Mouse (Mus musculus) midbrain, embryonic 15.5 days (tissue): ENCODE measurements around the gene Tmem219. TPM values are rescaled to one million over a fixed set of nuclear protein-coding genes. Genes with fewer than 3 reads are reported as not detected.

Experiments used
- ATAC-seq: fragments of 200-750 bp; cut with Nextera tagmentation; replicated peaks from 2 replicates; pipeline ENCODE4 v1.8.0; 2017; ENCODE audit warnings: moderate TSS enrichment
- H3K27ac ChIP-seq: fragments of 300-500 bp; sonication (generic); 2 replicates; pipeline ENCODE4 v1.5.1; 2015; ENCODE audit warnings: mild to moderate bottlenecking, inconsistent platforms
- H3K27me3 ChIP-seq: fragments of 300-500 bp; sonication (generic); replicated peaks from 2 replicates; pipeline ENCODE4 v1.6.1; 2015; ENCODE audit warnings: inconsistent platforms
- H3K36me3 ChIP-seq: fragments of 300-500 bp; sonication (generic); replicated peaks from 2 replicates; pipeline ENCODE4 v1.6.1; 2015; ENCODE audit warnings: inconsistent platforms
- H3K4me1 ChIP-seq: fragments of 300-500 bp; sonication (generic); 2 replicates; pipeline ENCODE4 v1.6.1; 2015; ENCODE audit warnings: inconsistent platforms
- H3K4me2 ChIP-seq: fragments of 300-500 bp; sonication (generic); 2 replicates; pipeline ENCODE4 v1.6.1; 2015; ENCODE audit warnings: inconsistent platforms, mild to moderate bottlenecking, moderate library complexity
- H3K4me3 ChIP-seq: fragments of 300-500 bp; sonication (generic); 2 replicates; pipeline ENCODE4 v1.5.1; 2015; ENCODE audit warnings: mild to moderate bottlenecking, inconsistent platforms
- H3K9ac ChIP-seq: fragments of 300-500 bp; sonication (generic); 2 replicates; pipeline ENCODE4 v1.6.1; 2015; ENCODE audit warnings: mild to moderate bottlenecking, inconsistent platforms
- H3K9me3 ChIP-seq: fragments of 300-500 bp; sonication (generic); 2 replicates; pipeline ENCODE4 v1.6.1; 2016; ENCODE audit warnings: inconsistent platforms
- WGBS: fragments of 180-500 bp; shearing (Covaris S2); methylation state at CpG from one replicate; pipeline ENCODE4 v1.1.7; 2015; ENCODE audit warnings: mixed read lengths; 5-methylcytosine and 5-hydroxymethylcytosine counted together
- polyA plus RNA-seq: library from polyadenylated mRNA; unstranded; fragments of >200 nt; fragmentation: Nextera tagmentation; extraction: Ambion mirVana; gene quantifications from 2 replicates; pipeline ENCODE4 v1.2.1, GENCODE M21; 2015

Tmem219 gene
- 33.2 and 36.1 TPM in 2 replicates for polyA plus RNA-seq

DNA sequence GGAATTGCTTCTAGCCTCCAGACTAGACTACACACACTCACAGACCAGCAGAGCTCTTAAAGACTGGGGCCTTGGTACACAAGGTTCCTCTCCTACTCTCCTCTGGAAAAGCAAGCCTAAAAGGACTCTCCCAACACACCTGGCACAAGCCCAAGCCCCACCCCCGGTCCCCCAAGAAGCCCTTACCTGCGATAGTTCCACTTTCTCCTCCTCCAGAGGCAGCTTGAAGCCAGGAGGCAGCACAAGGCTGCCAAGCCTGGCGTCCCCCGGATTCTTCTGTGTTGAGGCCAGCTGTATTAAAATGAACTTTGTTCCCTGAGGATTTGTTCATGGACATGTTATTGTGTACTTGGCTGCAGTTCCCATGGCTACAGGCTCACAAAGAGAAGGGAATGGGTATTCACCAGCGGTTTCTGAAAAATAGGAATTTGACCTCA is at the start of gene Tmem219:
TSS of gene Tmem219 (minus strand) at position 294 of the 437 bp plus-strand sequence.
- peak within 1 kb of the TSS; percentile 10 for H3K4me2 ChIP-seq
- no peak within 1 kb of the TSS for H3K4me3 ChIP-seq
- ATAC-seq, result no peak
- peak within 1 kb of the TSS; percentile 56 for H3K27ac ChIP-seq
- 11% methylated on average over 5 of the region's 5 CpGs for WGBS
- no peaks in the 10 kb centered on the region for H3K9me3 ChIP-seq
- peaks cover 10% of the 10 kb centered on the region for H3K4me1 ChIP-seq
- H3K9ac ChIP-seq, result peak within 1 kb of the TSS; percentile 3; the same call in 1 of the 2 replicates
- H3K27me3 ChIP-seq, result no peaks in the 10 kb centered on the region
- no peaks in the 10 kb centered on the region for H3K36me3 ChIP-seq

DNA sequence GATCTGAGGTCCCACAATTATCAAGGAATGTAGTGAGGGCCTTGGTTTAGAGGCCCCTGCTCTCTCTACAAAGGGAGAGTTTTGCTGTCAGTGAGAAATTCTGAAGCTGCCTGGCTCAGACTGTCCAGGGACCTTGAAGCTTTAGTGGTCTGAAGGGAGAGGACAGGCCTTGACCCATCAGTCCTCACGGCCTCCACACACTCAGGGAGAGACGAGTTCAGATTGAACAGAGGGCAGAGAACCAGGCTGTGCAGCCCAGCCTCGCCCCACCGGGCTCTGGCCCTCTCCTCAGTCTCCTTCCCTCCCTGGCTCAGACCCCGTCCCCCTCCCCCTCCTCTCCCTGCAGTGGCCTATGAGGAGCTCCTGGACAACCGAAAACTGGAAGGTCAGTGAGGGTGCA is 44.6 kb upstream of the Tmem219 start:
- Histone ChIP-seq H3K36me3 (peaks cover 58% of the 10 kb centered on the region), H3K27ac (no peak overlapping the region), H3K9ac (no peak overlapping the region), H3K4me3 (no peak overlapping the region), H3K27me3 (peaks cover 2% of the 10 kb centered on the region; the same call in 1 of the 2 replicates), H3K4me1 (no peaks in the 10 kb centered on the region), H3K4me2 (no peak overlapping the region), H3K9me3 (no peaks in the 10 kb centered on the region)
- WGBS, result 47% methylated on average over 6 of the region's 6 CpGs
- ATAC-seq, result no peak

DNA sequence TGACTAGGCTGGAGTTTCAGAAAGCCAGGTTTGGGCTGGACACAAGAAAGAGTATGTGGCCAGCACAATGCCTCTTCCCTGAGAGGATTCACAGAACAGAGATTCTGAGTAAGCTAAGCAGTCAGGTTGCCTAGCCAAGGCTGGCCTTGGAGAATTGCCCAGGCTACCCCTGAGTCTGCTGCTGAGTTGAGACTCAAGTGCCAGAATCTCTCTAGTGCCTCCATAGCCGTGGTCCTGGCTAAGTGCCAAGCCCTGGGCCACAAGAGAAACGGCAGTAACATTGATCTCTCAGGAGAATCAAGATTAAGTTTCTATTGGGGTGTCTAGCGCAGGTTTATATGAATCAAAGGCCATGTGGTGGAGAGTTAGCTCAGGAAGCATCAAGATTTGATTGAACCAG is 42.9 kb upstream of the Tmem219 start:
- Histone ChIP-seq H3K36me3 (peaks cover 60% of the 10 kb centered on the region), H3K9ac (no peak overlapping the region), H3K27me3 (peaks cover 10% of the 10 kb centered on the region), H3K9me3 (no peaks in the 10 kb centered on the region), H3K4me3 (no peak overlapping the region), H3K27ac (no peak overlapping the region), H3K4me2 (no peak overlapping the region), H3K4me1 (no peaks in the 10 kb centered on the region)
- WGBS, result 62% methylated on average over 3 of the region's 3 CpGs
- ATAC-seq, result no peak

DNA sequence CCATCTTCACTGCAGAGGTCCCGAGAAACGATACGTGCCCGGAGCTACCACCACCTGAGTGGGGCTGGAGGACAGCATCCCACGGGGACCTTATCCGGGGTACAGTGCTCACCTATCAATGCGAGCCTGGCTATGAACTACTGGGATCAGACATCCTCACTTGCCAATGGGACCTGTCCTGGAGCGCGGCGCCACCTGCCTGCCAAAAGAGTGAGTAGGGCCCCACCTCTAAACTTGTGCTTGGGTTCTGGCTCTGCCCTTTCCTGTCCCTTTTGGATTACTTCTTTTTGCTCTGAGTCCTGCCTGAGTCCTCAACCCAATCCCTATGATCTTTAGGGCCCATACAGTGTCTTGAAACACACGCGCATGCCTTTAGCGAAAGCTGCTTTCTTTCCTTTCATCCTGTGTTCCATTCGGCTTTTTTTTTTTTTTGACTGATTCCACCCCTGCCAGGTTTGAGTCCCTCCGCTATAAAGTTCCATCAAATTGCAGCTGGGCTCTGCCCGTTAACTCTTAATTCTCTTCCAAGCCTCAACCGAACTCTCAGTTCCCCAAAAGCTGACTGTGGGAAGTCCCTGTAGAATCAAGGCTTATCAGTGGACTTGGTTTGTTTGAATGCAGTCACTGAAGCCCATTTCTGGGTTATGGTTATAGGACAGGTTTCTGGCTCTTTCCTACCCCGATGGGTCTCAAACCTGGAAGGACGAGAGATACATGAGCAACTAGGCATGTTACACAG is 41.0 kb upstream of the Tmem219 start:
- no peak overlapping the region for H3K4me3 ChIP-seq
- peaks cover 10% of the 10 kb centered on the region for H3K27me3 ChIP-seq
- H3K4me1 ChIP-seq, result no peaks in the 10 kb centered on the region
- no peak overlapping the region for H3K27ac ChIP-seq
- no peak overlapping the region for H3K4me2 ChIP-seq
- H3K9me3 ChIP-seq, result no peaks in the 10 kb centered on the region
- peaks cover 57% of the 10 kb centered on the region for H3K36me3 ChIP-seq
- no peak for ATAC-seq
- WGBS, result 29% methylated on average over 19 of the region's 19 CpGs
- H3K9ac ChIP-seq, result no peak overlapping the region

DNA sequence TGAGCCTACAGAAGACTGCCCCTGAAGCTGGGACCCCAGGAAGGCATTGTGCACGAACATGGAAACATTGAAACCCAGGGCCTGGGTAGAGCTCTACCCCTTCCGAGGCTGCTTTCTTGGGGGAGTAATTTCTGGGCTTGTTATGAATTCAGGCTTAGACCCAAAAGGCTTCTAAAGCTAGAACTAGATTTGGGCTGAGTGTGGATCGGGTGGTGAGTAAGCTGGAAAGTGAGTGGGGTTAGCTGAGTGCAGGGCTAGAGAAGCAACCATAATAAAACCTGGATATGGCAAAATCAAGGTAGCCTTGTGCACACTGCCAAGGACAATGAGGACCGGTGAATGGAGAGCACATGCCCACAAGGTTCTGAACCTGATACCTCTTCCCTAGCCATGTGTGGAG is 39.2 kb upstream of the Tmem219 start:
- no peak overlapping the region for H3K4me3 ChIP-seq
- H3K4me2 ChIP-seq, result no peak overlapping the region
- H3K36me3 ChIP-seq, result peaks cover 55% of the 10 kb centered on the region
- no peak for ATAC-seq
- no peak overlapping the region for H3K9ac ChIP-seq
- 85% methylated on average over 4 of the region's 4 CpGs for whole genome bisulfite sequencing
- no peaks in the 10 kb centered on the region for H3K9me3 ChIP-seq
- H3K27me3 ChIP-seq, result peaks cover 10% of the 10 kb centered on the region
- H3K27ac ChIP-seq, result no peak overlapping the region
- H3K4me1 ChIP-seq, result no peaks in the 10 kb centered on the region

DNA sequence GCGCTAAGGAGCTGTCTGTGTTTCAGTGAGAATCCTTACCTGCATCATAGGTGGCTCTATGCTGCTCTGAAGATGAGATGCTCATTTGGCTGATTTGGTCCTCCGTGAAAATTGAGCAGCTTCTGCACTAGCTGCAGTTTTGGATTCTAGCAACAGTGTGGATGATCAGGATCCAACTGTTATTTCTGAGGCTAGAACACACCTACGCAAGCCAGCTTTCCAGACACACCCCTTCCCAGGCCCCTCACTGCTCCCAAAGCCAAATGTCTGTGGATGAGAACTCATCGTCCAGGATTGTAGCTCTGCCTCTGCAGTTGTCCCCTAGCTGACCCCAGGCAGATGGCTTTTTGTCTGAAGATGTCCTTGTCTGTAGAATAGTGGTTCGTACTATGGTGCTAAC is 38.4 kb upstream of the Tmem219 start:
- H3K4me3 ChIP-seq, result no peak overlapping the region
- WGBS, result 90% methylated on average over 5 of the region's 5 CpGs
- no peaks in the 10 kb centered on the region for H3K9me3 ChIP-seq
- H3K4me1 ChIP-seq, result no peaks in the 10 kb centered on the region
- peaks cover 10% of the 10 kb centered on the region for H3K27me3 ChIP-seq
- H3K27ac ChIP-seq, result no peak overlapping the region
- no peak overlapping the region for H3K4me2 ChIP-seq
- no peak overlapping the region for H3K9ac ChIP-seq
- no peak for ATAC-seq
- H3K36me3 ChIP-seq, result peaks cover 50% of the 10 kb centered on the region

DNA sequence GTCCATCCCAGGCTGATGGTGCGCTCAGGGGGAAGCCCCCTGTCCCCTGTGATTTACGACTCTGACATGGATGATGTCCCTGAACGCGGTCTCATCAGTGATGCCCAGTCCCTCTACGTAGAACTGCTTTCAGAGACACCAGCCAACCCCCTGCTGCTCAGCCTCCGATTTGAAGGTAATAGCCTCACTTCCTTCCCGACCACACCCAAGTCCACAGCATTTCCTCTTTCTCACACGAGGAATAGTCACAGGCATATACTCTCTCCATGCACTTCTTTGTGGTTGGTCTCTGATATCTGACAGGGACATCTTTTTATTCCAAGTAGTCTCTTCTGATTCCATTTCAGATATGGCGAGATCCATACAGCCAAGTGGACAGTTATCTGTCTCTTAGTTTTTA is 37.1 kb upstream of the Tmem219 start:
- no peak for ATAC-seq
- H3K36me3 ChIP-seq, result peaks cover 47% of the 10 kb centered on the region
- H3K27me3 ChIP-seq, result peaks cover 10% of the 10 kb centered on the region
- H3K9me3 ChIP-seq, result no peaks in the 10 kb centered on the region
- H3K4me1 ChIP-seq, result no peaks in the 10 kb centered on the region
- 74% methylated on average over 9 of the region's 9 CpGs for WGBS
- H3K4me3 ChIP-seq, result no peak overlapping the region
- H3K4me2 ChIP-seq, result no peak overlapping the region
- H3K27ac ChIP-seq, result no peak overlapping the region
- H3K9ac ChIP-seq, result no peak overlapping the region

DNA sequence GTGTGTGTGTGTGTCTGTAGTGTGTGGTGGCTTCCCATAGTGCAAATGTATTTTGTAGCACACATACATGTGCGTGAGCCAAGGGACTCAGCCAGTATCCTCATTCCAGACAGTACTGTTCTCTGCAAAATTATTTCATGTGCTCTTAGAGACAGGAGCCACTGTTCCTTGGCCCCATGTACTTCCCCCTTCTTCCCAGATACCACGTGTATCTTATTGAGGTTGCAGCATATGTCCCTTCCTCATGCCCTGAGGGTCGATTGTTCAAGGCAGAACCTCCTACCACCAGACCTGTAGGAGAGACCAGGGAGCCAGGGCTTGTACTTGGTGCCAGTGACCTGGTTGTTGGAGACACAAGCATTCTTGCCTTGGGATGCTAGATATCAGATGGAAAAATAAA is 32.4 kb upstream of the Tmem219 start:
- 66% methylated on average over 3 of the region's 3 CpGs for WGBS

DNA sequence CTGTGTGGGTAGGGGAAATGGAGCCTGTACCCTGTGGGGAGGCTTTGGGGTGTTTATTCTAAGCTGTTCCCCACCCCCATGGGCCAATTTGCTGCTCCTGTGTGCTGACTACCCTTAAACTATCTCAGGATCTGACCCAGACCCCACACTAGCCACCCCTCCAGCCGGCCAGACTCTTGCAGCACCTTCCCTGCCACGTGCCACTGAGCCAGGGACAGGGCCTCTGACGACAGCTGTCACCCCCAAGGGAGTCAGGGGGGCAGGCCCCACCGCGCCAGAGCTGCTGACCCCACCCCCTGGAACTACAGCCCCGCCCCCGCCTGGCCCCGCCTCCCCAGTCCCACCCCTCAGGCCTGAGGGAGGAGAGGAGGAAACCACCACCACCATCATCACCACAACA is 29.9 kb upstream of the Tmem219 start:
- 3% methylated on average over 7 of the region's 8 CpGs for WGBS
- H3K4me1 ChIP-seq, result peaks cover 42% of the 10 kb centered on the region
- H3K4me2 ChIP-seq, result peak overlapping the region; percentile 92
- H3K4me3 ChIP-seq, result peak overlapping the region; percentile 59
- H3K9ac ChIP-seq, result peak overlapping the region; percentile 75; the same call in 1 of the 2 replicates
- H3K27me3 ChIP-seq, result no peaks in the 10 kb centered on the region
- H3K9me3 ChIP-seq, result no peaks in the 10 kb centered on the region
- ATAC-seq, result no peak
- H3K36me3 ChIP-seq, result peaks cover 5% of the 10 kb centered on the region
- H3K27ac ChIP-seq, result no peak overlapping the region

More for the DNA sequence above, 32.4 kb upstream of the Tmem219 start:
- H3K4me2 ChIP-seq, result no peak overlapping the region
- H3K4me1 ChIP-seq, result peaks cover 24% of the 10 kb centered on the region
- no peak overlapping the region for H3K27ac ChIP-seq
- H3K9me3 ChIP-seq, result no peaks in the 10 kb centered on the region
- no peaks in the 10 kb centered on the region for H3K27me3 ChIP-seq
- ATAC-seq, result no peak
- H3K4me3 ChIP-seq, result no peak overlapping the region
- no peak overlapping the region for H3K9ac ChIP-seq
- peaks cover 24% of the 10 kb centered on the region for H3K36me3 ChIP-seq

DNA sequence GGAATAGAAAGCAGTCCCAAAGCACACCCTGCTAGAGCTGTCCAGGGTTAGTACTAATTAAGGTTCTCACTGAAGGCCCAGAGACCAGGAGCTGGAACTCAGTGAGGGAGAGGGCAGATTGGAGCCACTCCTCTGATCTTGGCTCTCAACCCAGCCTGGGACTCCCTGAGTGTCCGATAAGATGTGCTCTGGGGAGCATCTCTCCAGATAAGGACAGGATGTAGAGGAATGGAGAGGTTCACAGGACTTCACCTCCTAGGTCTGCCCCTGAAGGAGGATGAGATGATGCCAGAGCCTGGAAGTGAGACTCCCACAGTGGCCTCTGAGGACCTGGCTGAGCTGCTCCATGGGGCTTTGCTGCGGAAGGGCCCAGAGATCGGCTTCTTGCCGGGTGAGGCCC is 29.0 kb upstream of the Tmem219 start:
- Histone ChIP-seq H3K4me2 (peak overlapping the region; percentile 92), H3K4me3 (peak overlapping the region; percentile 59), H3K4me1 (peaks cover 51% of the 10 kb centered on the region), H3K27ac (peak overlapping the region; percentile 25; the same call in 1 of the 2 replicates), H3K9me3 (no peaks in the 10 kb centered on the region), H3K9ac (peak overlapping the region; percentile 75), H3K27me3 (no peaks in the 10 kb centered on the region), H3K36me3 (peaks cover 5% of the 10 kb centered on the region; the same call in 1 of the 2 replicates)
- ATAC-seq, result no peak
- 23% methylated on average over 4 of the region's 4 CpGs for WGBS

DNA sequence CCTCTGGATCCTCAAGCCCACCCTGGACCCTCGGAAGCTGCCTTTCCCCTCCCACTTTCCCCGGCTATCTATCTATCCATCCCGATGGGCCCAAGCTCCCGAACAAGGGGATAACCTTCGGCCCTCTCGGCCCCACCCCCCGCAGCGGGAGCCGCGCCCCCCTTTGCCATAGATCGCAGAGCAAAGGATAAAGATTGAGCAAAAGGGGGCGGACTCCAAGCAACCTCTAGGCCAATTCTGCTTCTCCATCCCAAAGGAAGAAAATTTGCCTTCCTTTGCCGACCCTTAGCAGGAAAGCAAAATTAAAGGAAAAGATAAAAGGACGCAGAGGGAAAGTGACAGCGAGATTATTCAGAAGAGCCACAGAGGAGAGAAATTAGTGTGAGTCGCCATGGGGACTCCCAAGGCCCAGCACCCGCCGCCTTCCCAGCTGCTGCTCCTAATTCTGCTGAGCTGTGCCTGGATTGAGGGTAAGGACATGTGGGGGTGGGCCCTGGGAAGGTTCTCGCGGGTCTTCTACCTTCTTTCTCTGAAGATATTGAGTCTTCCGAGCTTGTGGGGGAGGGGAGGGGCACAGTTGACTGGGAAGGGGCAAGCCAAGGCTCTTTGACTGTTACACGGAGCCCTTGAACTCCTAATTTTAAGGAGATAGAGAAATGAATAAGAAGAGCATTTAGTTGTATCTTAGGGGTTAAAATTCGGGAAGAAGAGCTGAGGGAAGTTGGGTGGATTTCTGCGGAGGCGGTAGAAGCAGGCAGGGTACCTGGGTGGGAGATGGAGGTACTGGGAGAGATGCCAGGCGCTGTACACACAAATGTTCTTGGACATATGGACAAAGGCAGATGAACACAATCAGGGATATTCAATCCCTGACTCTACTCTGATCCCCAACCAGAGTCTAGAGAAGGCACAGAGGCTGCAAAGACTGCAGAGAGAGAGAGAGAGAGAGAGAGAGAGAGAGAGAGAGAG is 28.2 kb upstream of the Tmem219 start:
- Histone ChIP-seq H3K4me3 (peak overlapping the region; percentile 59), H3K27ac (peak overlapping the region; percentile 89), H3K36me3 (peaks cover 5% of the 10 kb centered on the region; the same call in 1 of the 2 replicates), H3K4me2 (peak overlapping the region; percentile 92), H3K9ac (peak overlapping the region; percentile 75), H3K27me3 (no peaks in the 10 kb centered on the region), H3K4me1 (peaks cover 53% of the 10 kb centered on the region), H3K9me3 (no peaks in the 10 kb centered on the region)
- peak; percentile 25; the same call in 1 of the 2 replicates for ATAC-seq
- WGBS, result 3% methylated on average over 26 of the region's 26 CpGs
